Mouse (Mus musculus) heart, adult 8-10 months (tissue): ENCODE results near the gene Ly9. TPM values are rescaled to one million over a fixed set of nuclear protein-coding genes. Genes with fewer than 3 reads are reported as not detected.

Experiments
- DNase-seq: peaks from one replicate; pipeline ENCODE4 v3.0.0; 2022; ENCODE audit warnings: low spot score
- microRNA-seq: library from miRNA; unstranded; fragments of <30 nt; microRNA quantifications from one replicate; pipeline ENCODE4 v1.2.0, GENCODE M21; 2022
- total RNA-seq, 4 experiments: library from RNA; stranded (reverse); gene quantifications; 2 replicates each; pipeline ENCODE4 v1.2.4; 2022

Ly9 gene
- total RNA-seq, 4 experiments from 2014 or later: 0.16 to 0.49 (median 0.31) TPM

GRCm38 (mm10) chr1:171584584-171584983 lies 22.6 kb downstream of the Ly9 start:
- no peak for DNase-seq

GRCm38 (mm10) chr1:171577168-171577567 lies 30.0 kb downstream of the Ly9 start:
- DNase-seq: no peak

GRCm38 (mm10) chr1:171568436-171568835 lies 38.8 kb downstream of the Ly9 start:
- DNase-seq: no peak

- DNase-seq: peak; percentile 44
Observed at GRCm38 (mm10) chr1:171566777-171567176, 40.4 kb downstream of the Ly9 start.

- no peak for DNase-seq
Observed at GRCm38 (mm10) chr1:171565888-171566287, 41.3 kb downstream of the Ly9 start.

- no peak for DNase-seq
Observed at GRCm38 (mm10) chr1:171564247-171564646, 43.0 kb downstream of the Ly9 start.

GRCm38 (mm10) chr1:171563042-171563441 lies 44.2 kb downstream of the Ly9 start:
- DNase-seq: no peak

- DNase-seq: no peak
Observed at GRCm38 (mm10) chr1:171561639-171562225, 45.5 kb downstream of the Ly9 start.

GRCm38 (mm10) chr1:171561200-171561599 lies 46.0 kb downstream of the Ly9 start:
- no peak for DNase-seq

GRCm38 (mm10) chr1:171560262-171560661 lies 46.9 kb downstream of the Ly9 start:
- no peak for DNase-seq

- DNase-seq: no peak
Observed at GRCm38 (mm10) chr1:171558898-171559297, 48.3 kb downstream of the Ly9 start, which contains the start of gene Cd244a. Cd244a (plus strand) TSS chr1:171559193.

- no peak for DNase-seq
Observed at GRCm38 (mm10) chr1:171558407-171558806, 48.8 kb downstream of the Ly9 start.

GRCm38 (mm10) chr1:171556366-171556765 lies 50.8 kb downstream of the Ly9 start:
- DNase-seq: no peak

- no peak for DNase-seq
Observed at GRCm38 (mm10) chr1:171553359-171554341, 53.6 kb downstream of the Ly9 start.

GRCm38 (mm10) chr1:171552230-171552629 lies 55.0 kb downstream of the Ly9 start:
- no peak for DNase-seq

GRCm38 (mm10) chr1:171551326-171551725 lies 55.9 kb downstream of the Ly9 start:
- no peak for DNase-seq

- DNase-seq: no peak
Observed at GRCm38 (mm10) chr1:171540694-171541093, 66.5 kb downstream of the Ly9 start.

Small RNAs within 50 kb of the gene (microRNA-seq; reads per million reads assigned to microRNA genes)
- gene Mir7683: not detected

Other genes starting within 250 kb of the Ly9 start
- gene Klhdc9, start 246.6 kb downstream of the Ly9 start, total RNA-seq: under 1 TPM in 1 of 4 experiments, not detected in 3; 0.16 TPM
- under 1 TPM in 3 of 4 experiments, not detected in 1; 0.11 to 0.38 (median 0.25) TPM for gene Nectin4, start 237.3 kb downstream of the Ly9 start, total RNA-seq
- 1 to 10 TPM; 1.7 to 3.0 (median 2.0) TPM for gene Arhgap30, start 218.5 kb downstream of the Ly9 start, total RNA-seq
- 10 to 100 TPM; 43.0 to 48.4 (median 45.2) TPM for gene Usf1, start 196.1 kb downstream of the Ly9 start, total RNA-seq
- gene Tstd1, start 188.5 kb downstream of the Ly9 start, total RNA-seq: 1 to 10 TPM in 3 of 4 experiments, under 1 TPM in 1; 0.75 to 2.0 (median 1.3) TPM
- 10 to 100 TPM; 34.5 to 36.2 (median 35.6) TPM for gene F11r, start 169.9 kb downstream of the Ly9 start, total RNA-seq
- 1 to 10 TPM; 1.8 to 2.8 (median 2.1) TPM for gene Alyref2, start 103.9 kb downstream of the Ly9 start, total RNA-seq
- gene Itln1, start 72.1 kb downstream of the Ly9 start, total RNA-seq: not detected
- gene Cd244a, start 48.2 kb downstream of the Ly9 start, total RNA-seq: 1 to 10 TPM in 1 of 4 experiments, under 1 TPM in 3; 0.09 to 1.3 (median 0.17) TPM
- gene Slamf7, start 45.6 kb upstream of the Ly9 start, total RNA-seq: under 1 TPM; 0.16 to 0.32 (median 0.28) TPM
- 1 to 10 TPM; 1.1 to 2.7 (median 1.6) TPM for gene Cd48, start 74.6 kb upstream of the Ly9 start, total RNA-seq
- gene Slamf1, start 159.7 kb upstream of the Ly9 start, total RNA-seq: 1 to 10 TPM in 1 of 4 experiments, under 1 TPM in 3; 0.41 to 1.4 (median 0.61) TPM
- 1 to 10 TPM; 1.3 to 3.4 (median 2.5) TPM for gene Cd84, start 232.3 kb upstream of the Ly9 start, total RNA-seq